Mouse (Mus musculus): Measurements from ENCODE around the gene Adipor1. TPM values are rescaled to one million over a fixed set of nuclear protein-coding genes. Genes with fewer than 3 reads are reported as not detected.
A peak's percentile ranks its signal among the peaks of the same experiment; 100 is the strongest.

The Adipor1 gene
- polyA plus RNA-seq, 1 experiment from 2014 or later: 102 TPM

- no peak overlapping the region for H3K9ac ChIP-seq (ENCODE audit: low read depth, low read length)
- no peak for DNase-seq (ENCODE audit: low spot score)
Measured at GRCm38 (mm10) chr1:134414038-134414437, 1.1 kb upstream of the Adipor1 start.

GRCm38 (mm10) chr1:134414501-134415167 lies 544 bp upstream of the Adipor1 start:
- peak overlapping the region; percentile 95 for H3K9ac ChIP-seq (ENCODE audit: low read depth, low read length)
- 8% methylated on average over 11 of the region's 11 CpGs for WGBS
- peak overlapping the region; percentile 80 for H3K4me3 ChIP-seq (ENCODE audit: low read depth, low read length)
- peaks cover 38% of the 10 kb centered on the region for H3K4me1 ChIP-seq (ENCODE audit: control insufficient read depth, insufficient read depth, low read length)
- H3K4me2 ChIP-seq (ENCODE audit: low read depth, low read length): peak overlapping the region; percentile 73
- ATAC-seq (ENCODE audit: low read depth): peak; percentile 39
- no peak for DNase-seq (ENCODE audit: low spot score)
- H3K36me3 ChIP-seq (ENCODE audit: control insufficient read depth, insufficient read depth, low read length): peaks cover 25% of the 10 kb centered on the region
- H3K27me3 ChIP-seq (replicated peaks; ENCODE audit: control insufficient read depth, insufficient read depth, low read length): no peaks in the 10 kb centered on the region
- H3K9me3 ChIP-seq (ENCODE audit: control insufficient read depth, low read length): no peaks in the 10 kb centered on the region
- H3K27ac ChIP-seq (replicated peaks; ENCODE audit: low read depth, low read length): peak overlapping the region; percentile 95

More at GRCm38 (mm10) chr1:134414038-134414437, 1.1 kb upstream of the Adipor1 start:
- WGBS: 38% methylated on average over 2 of the region's 2 CpGs
- ATAC-seq (ENCODE audit: low read depth): no peak
- Histone ChIP-seq H3K4me2 (ENCODE audit: low read depth, low read length) (peak overlapping the region; percentile 73; the same call in 1 of the 2 replicates), H3K4me3 (ENCODE audit: low read depth, low read length) (peak overlapping the region; percentile 80; the same call in 1 of the 2 replicates), H3K27me3 (replicated peaks; ENCODE audit: control insufficient read depth, insufficient read depth, low read length) (no peaks in the 10 kb centered on the region), H3K4me1 (ENCODE audit: control insufficient read depth, insufficient read depth, low read length) (peaks cover 32% of the 10 kb centered on the region), H3K9me3 (ENCODE audit: control insufficient read depth, low read length) (no peaks in the 10 kb centered on the region), H3K27ac (replicated peaks; ENCODE audit: low read depth, low read length) (peak overlapping the region; percentile 95; the same call in 1 of the 2 replicates), H3K36me3 (ENCODE audit: control insufficient read depth, insufficient read depth, low read length) (peaks cover 31% of the 10 kb centered on the region)

- DNase-seq (ENCODE audit: low spot score) (no peak), ATAC-seq (ENCODE audit: low read depth) (no peak)
- Histone ChIP-seq H3K36me3 (ENCODE audit: control insufficient read depth, insufficient read depth, low read length) (peaks cover 8% of the 10 kb centered on the region), H3K9me3 (ENCODE audit: control insufficient read depth, low read length) (no peaks in the 10 kb centered on the region), H3K4me1 (ENCODE audit: control insufficient read depth, insufficient read depth, low read length) (peaks cover 42% of the 10 kb centered on the region), H3K9ac (ENCODE audit: low read depth, low read length) (no peak overlapping the region), H3K4me3 (ENCODE audit: low read depth, low read length) (no peak overlapping the region), H3K27me3 (replicated peaks; ENCODE audit: control insufficient read depth, insufficient read depth, low read length) (no peaks in the 10 kb centered on the region), H3K4me2 (ENCODE audit: low read depth, low read length) (0 out of 2 replicates have a peak overlapping the region, but pooled peaks have one; percentile 10), H3K27ac (replicated peaks; ENCODE audit: low read depth, low read length) (0 out of 2 replicates have a peak overlapping the region, but pooled peaks have one; percentile 44)
- 79% methylated on average over 2 of the region's 2 CpGs for WGBS
Measured at GRCm38 (mm10) chr1:134418414-134418975, 3.3 kb downstream of the Adipor1 start.

GRCm38 (mm10) chr1:134419176-134419575 lies 4.0 kb downstream of the Adipor1 start:
- Histone ChIP-seq H3K4me2 (ENCODE audit: low read depth, low read length) (no peak overlapping the region), H3K9me3 (ENCODE audit: control insufficient read depth, low read length) (no peaks in the 10 kb centered on the region), H3K4me3 (ENCODE audit: low read depth, low read length) (no peak overlapping the region), H3K4me1 (ENCODE audit: control insufficient read depth, insufficient read depth, low read length) (peaks cover 40% of the 10 kb centered on the region), H3K27ac (replicated peaks; ENCODE audit: low read depth, low read length) (0 out of 2 replicates have a peak overlapping the region, but pooled peaks have one; percentile 48), H3K36me3 (ENCODE audit: control insufficient read depth, insufficient read depth, low read length) (peaks cover 14% of the 10 kb centered on the region), H3K27me3 (replicated peaks; ENCODE audit: control insufficient read depth, insufficient read depth, low read length) (no peaks in the 10 kb centered on the region), H3K9ac (ENCODE audit: low read depth, low read length) (no peak overlapping the region)
- ATAC-seq (ENCODE audit: low read depth) (no peak), DNase-seq (ENCODE audit: low spot score) (no peak)
- 48% methylated on average over 1 of the region's 1 CpGs for WGBS

- no peaks in the 10 kb centered on the region for H3K9me3 ChIP-seq (ENCODE audit: control insufficient read depth, low read length)
- no peaks in the 10 kb centered on the region for H3K27me3 ChIP-seq (replicated peaks; ENCODE audit: control insufficient read depth, insufficient read depth, low read length)
- H3K4me2 ChIP-seq (ENCODE audit: low read depth, low read length): no peak overlapping the region
- no peak overlapping the region for H3K4me3 ChIP-seq (ENCODE audit: low read depth, low read length)
- peak overlapping the region; percentile 48; the same call in 1 of the 2 replicates for H3K27ac ChIP-seq (replicated peaks; ENCODE audit: low read depth, low read length)
- no peak overlapping the region for H3K9ac ChIP-seq (ENCODE audit: low read depth, low read length)
- DNase-seq (ENCODE audit: low spot score) (peak; percentile 41), ATAC-seq (ENCODE audit: low read depth) (no peak)
- H3K4me1 ChIP-seq (ENCODE audit: control insufficient read depth, insufficient read depth, low read length): peaks cover 34% of the 10 kb centered on the region
- peaks cover 22% of the 10 kb centered on the region for H3K36me3 ChIP-seq (ENCODE audit: control insufficient read depth, insufficient read depth, low read length)
- 65% methylated on average over 5 of the region's 5 CpGs for WGBS
Measured at GRCm38 (mm10) chr1:134419751-134420458, 4.7 kb downstream of the Adipor1 start.

- Histone ChIP-seq H3K27me3 (replicated peaks; ENCODE audit: control insufficient read depth, insufficient read depth, low read length) (no peaks in the 10 kb centered on the region), H3K36me3 (ENCODE audit: control insufficient read depth, insufficient read depth, low read length) (peaks cover 62% of the 10 kb centered on the region), H3K4me2 (ENCODE audit: low read depth, low read length) (no peak overlapping the region), H3K27ac (replicated peaks; ENCODE audit: low read depth, low read length) (no peak overlapping the region), H3K4me3 (ENCODE audit: low read depth, low read length) (no peak overlapping the region), H3K9ac (ENCODE audit: low read depth, low read length) (no peak overlapping the region), H3K9me3 (ENCODE audit: control insufficient read depth, low read length) (no peaks in the 10 kb centered on the region), H3K4me1 (ENCODE audit: control insufficient read depth, insufficient read depth, low read length) (peaks cover 11% of the 10 kb centered on the region)
- ATAC-seq (ENCODE audit: low read depth) (no peak), DNase-seq (ENCODE audit: low spot score) (no peak)
- 73% methylated on average over 10 of the region's 10 CpGs for WGBS
Measured at GRCm38 (mm10) chr1:134423911-134424310, 8.7 kb downstream of the Adipor1 start.

GRCm38 (mm10) chr1:134426289-134426688 lies 11.1 kb downstream of the Adipor1 start:
- 85% methylated on average over 5 of the region's 5 CpGs for WGBS
- no peaks in the 10 kb centered on the region for H3K27me3 ChIP-seq (replicated peaks; ENCODE audit: control insufficient read depth, insufficient read depth, low read length)

GRCm38 (mm10) chr1:134433002-134433401 lies 17.8 kb downstream of the Adipor1 start:
- Histone ChIP-seq H3K27ac (replicated peaks; ENCODE audit: low read depth, low read length) (no peak overlapping the region), H3K4me1 (ENCODE audit: control insufficient read depth, insufficient read depth, low read length) (no peaks in the 10 kb centered on the region), H3K27me3 (replicated peaks; ENCODE audit: control insufficient read depth, insufficient read depth, low read length) (no peaks in the 10 kb centered on the region), H3K9ac (ENCODE audit: low read depth, low read length) (no peak overlapping the region), H3K4me2 (ENCODE audit: low read depth, low read length) (no peak overlapping the region), H3K4me3 (ENCODE audit: low read depth, low read length) (no peak overlapping the region), H3K9me3 (ENCODE audit: control insufficient read depth, low read length) (no peaks in the 10 kb centered on the region), H3K36me3 (ENCODE audit: control insufficient read depth, insufficient read depth, low read length) (peaks cover 48% of the 10 kb centered on the region)
- DNase-seq (ENCODE audit: low spot score) (peak; percentile 12), ATAC-seq (ENCODE audit: low read depth) (no peak)
- 80% methylated on average over 10 of the region's 10 CpGs for WGBS

More at GRCm38 (mm10) chr1:134426289-134426688, 11.1 kb downstream of the Adipor1 start:
- H3K36me3 ChIP-seq (ENCODE audit: control insufficient read depth, insufficient read depth, low read length): peaks cover 85% of the 10 kb centered on the region
- no peaks in the 10 kb centered on the region for H3K9me3 ChIP-seq (ENCODE audit: control insufficient read depth, low read length)
- no peak overlapping the region for H3K4me3 ChIP-seq (ENCODE audit: low read depth, low read length)
- H3K9ac ChIP-seq (ENCODE audit: low read depth, low read length): no peak overlapping the region
- no peak for DNase-seq (ENCODE audit: low spot score)
- ATAC-seq (ENCODE audit: low read depth): no peak
- no peak overlapping the region for H3K27ac ChIP-seq (replicated peaks; ENCODE audit: low read depth, low read length)
- H3K4me1 ChIP-seq (ENCODE audit: control insufficient read depth, insufficient read depth, low read length): no peaks in the 10 kb centered on the region
- no peak overlapping the region for H3K4me2 ChIP-seq (ENCODE audit: low read depth, low read length)
